Mouse (Mus musculus): ENCODE measurements around the gene Disp2.

GRCm38 (mm10) chr2:118838330-118838729 is 58.8 kb downstream of the Disp2 start:
- TF ChIP-seq CTCF (conservative IDR thresholded peaks at IDR 0.05; ENCODE audit: low read length) (no peak), POU5F1 (IDR thresholded peaks at IDR 0.05; ENCODE audit: borderline replicate concordance, low read length) (no peak)
